Comparison of ENCODE assay signal across 10 mouse cellular contexts in the genomic region with DNA sequence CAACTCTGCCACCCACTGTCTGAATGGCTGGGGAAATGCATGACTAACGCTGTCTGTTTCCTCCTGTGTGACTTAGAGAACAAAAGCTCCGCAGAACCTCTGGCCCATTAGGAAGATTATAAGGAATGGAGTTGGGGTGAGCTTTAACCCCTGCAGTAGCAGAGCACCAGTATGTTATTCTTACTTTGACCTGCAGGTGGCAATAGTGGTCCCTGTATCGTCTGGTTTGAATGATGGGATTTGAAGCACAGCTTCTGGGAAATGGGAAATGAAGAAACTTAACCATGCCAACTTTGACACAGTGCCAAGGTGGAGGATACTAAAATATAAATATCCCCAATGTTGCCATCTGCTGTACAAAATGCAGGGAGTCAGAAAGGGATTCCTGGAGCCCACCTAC. TPM values are rescaled to one million over a fixed set of nuclear protein-coding genes. Genes with fewer than 3 reads are reported as not detected.
DNase-seq lines count a peak whose midpoint lies in the region; ATAC-seq and TF ChIP-seq lines count a peak whose summit lies in the region.
"Had no signal": no experiment of that assay in that cellular context is flagged by ENCODE, and none has a peak within 500 bp of the region (broad histone marks: within the 10 kb centered on the region; RNA-seq: fewer than 3 reads in every experiment).

No protein-coding gene starts in this region.

- DNase-seq in ovary, postnatal 14 days (ENCODE audit: low spot score): peak; percentile 43
- DNase-seq in ovary, postnatal 36 days (ENCODE audit: low spot score): no peak
- peak; percentile 73 for DNase-seq in brain, adult 2 months (ENCODE audit: low read depth, low spot score)
- DNase-seq in forebrain, postnatal 0 days: peak; percentile 85
- DNase-seq in kidney, postnatal 10 days: peak; percentile 37
- peak; percentile 76 for DNase-seq in mesoderm, embryonic 11.5 days (ENCODE audit: low read depth, low spot score)
- peak; percentile 39 for DNase-seq in yolk sac, embryonic 10.5 days (ENCODE audit: low spot score)
- DNase-seq in gastrocnemius, postnatal 4 days (ENCODE audit: low spot score in 2 of 2): no peak

- H3K27me3 ChIP-seq in forebrain, postnatal 0 days (ENCODE audit: insufficient read depth, low read length): no peaks in the 10 kb centered on the region

- no peaks in the 10 kb centered on the region for H3K4me1 ChIP-seq in forebrain, postnatal 0 days (ENCODE audit: insufficient read depth)

- H3K27ac ChIP-seq in forebrain, postnatal 0 days (ENCODE audit: low read depth, low read length): no peak overlapping the region

- H3K9me3 ChIP-seq in forebrain, postnatal 0 days (ENCODE audit: low read length): no peaks in the 10 kb centered on the region

- H3K36me3 ChIP-seq in forebrain, postnatal 0 days (ENCODE audit: insufficient read depth): no peaks in the 10 kb centered on the region

- H3K4me2 ChIP-seq in forebrain, postnatal 0 days (ENCODE audit: low read depth): no peak overlapping the region

- no peak overlapping the region for H3K9ac ChIP-seq in forebrain, postnatal 0 days

- peak; percentile 82 for TF ChIP-seq CTCF in forebrain, postnatal 0 days (IDR thresholded peaks at IDR 0.05; ENCODE audit: low read depth)

- 5% methylated on average over 3 of the region's 3 CpGs for WGBS in forebrain, postnatal 0 days

- no peak overlapping the region for H3K4me3 ChIP-seq in forebrain, postnatal 0 days (ENCODE audit: low read depth, low read length)

- peak; percentile 76 for ATAC-seq in forebrain, postnatal 0 days

RNA-seq across cellular contexts. Expression of a gene that starts 8.6 kb away (rescaled TPM):
- 0.15 TPM in 1 of 2 replicates, not detected in the other for total RNA-seq in forebrain, postnatal 0 days (2014; rRNA removed)
- polyA plus RNA-seq in forebrain, postnatal 0 days (2015; fragmentation: Nextera tagmentation; extraction: Ambion mirVana): 0.18 TPM in 1 of 2 replicates, not detected in the other
- under 1 TPM in 1 of 2 experiments, not detected in 1; 0.25 TPM for total RNA-seq in gastrocnemius, postnatal 4 days (2021)
- total RNA-seq: left cerebral cortex, adult 18-20 months had no signal

RNA-seq across cellular contexts. Expression of a gene that starts 51.7 kb away (rescaled TPM):
- total RNA-seq in forebrain, postnatal 0 days (2014; rRNA removed): not detected in 2 replicates
- not detected in 2 replicates for polyA plus RNA-seq in forebrain, postnatal 0 days (2015; fragmentation: Nextera tagmentation; extraction: Ambion mirVana)
- not detected for total RNA-seq in gastrocnemius, postnatal 4 days (2021)
- total RNA-seq: left cerebral cortex, adult 18-20 months had no signal
- polyA plus RNA-seq: stomach, embryonic 14.5 days had no signal

Comparison
In these comparisons a context has a peak if more than half of its experiments do, and no peak if none do; other contexts are left out.
1. DNase-seq: peak in ovary, postnatal 14 days (single experiment), brain, adult 2 months (single experiment), forebrain, postnatal 0 days (single experiment), kidney, postnatal 10 days (single experiment), mesoderm, embryonic 11.5 days (single experiment) and yolk sac, embryonic 10.5 days (single experiment); none in ovary, postnatal 36 days (single experiment) and gastrocnemius, postnatal 4 days (0 of 2).